Mouse (Mus musculus) liver, postnatal 0 days (tissue): Measurements from ENCODE around the gene Macrod1.

Experiments
- CTCF ChIP-seq: sonication (generic); IDR thresholded peaks from 2 replicates; pipeline ENCODE4 v1.5.1; 2016; ENCODE audit warnings: antibody characterized with exemption, low read depth
- EP300 ChIP-seq: IDR thresholded peaks from 2 replicates; pipeline ENCODE4 v1.6.1; 2016; ENCODE audit warnings: antibody characterized with exemption, low read depth, mild to moderate bottlenecking

DNA sequence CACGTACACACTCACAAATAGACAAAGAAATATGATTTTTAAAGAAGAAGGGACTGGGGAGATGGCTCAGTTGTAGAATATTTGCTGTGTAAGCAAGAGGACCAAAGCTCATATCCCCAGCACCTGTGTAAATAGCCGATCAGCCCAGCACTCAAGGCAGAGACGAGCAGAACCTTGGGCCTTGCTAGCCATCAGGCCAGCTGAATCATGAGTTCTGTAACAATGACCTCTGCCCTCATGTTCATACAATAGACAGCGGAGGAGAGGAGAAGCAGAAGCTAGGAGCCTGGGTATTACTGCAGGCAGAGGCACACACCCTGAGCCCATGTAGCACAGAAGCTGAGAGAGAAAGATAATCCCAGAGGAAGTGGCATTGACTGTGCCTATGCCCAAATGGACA lies 44.2 kb upstream of the Macrod1 start:
- TF ChIP-seq CTCF: no peak
- no peak for TF ChIP-seq EP300
